Mouse (Mus musculus) frontal cortex, postnatal 25 days (tissue): ENCODE data around the gene Oat.

ENCODE experiments used
- DNase-seq, 2 experiments: peaks; one replicate each; pipeline ENCODE4 v3.0.0; 2022; ENCODE audit warnings: low spot score in 2 of 2

The Oat gene

DNA sequence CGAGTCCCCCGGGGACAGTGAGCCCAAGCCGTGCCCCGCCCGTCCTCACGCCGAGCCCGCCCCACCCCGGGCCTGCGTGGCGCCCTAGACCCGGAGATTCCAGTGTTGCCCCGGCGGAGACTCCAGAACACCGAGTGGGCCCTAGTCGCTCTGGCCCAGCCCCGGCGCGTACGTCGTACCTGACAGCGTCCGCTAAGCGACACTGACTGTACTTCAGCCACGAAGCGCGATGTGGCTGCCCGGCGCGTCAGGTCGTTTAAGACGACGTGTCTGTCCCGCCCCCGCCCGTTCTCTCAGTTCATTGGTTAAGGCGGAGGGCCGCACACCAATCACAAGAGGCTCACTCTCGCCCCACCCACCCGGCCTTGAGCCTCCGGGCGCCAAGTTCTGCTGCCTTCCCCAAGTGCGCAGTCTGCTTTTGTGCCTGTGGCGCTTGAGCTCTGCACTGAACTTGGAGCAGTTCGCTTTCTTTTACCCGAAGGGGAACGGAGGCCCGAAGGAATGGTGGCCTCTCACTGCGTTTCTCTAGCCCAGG lies at the start of gene Oat:
Gene Oat, minus strand, starts transcription at position 283 of the 535 bp plus-strand sequence.
- peak; percentile 82 to 87 for DNase-seq

- DNase-seq, result no peak
Measured at GRCm38 (mm10) chr7:132624161-132624560, 48.0 kb upstream of the Oat start.

- no peak for DNase-seq
Measured at GRCm38 (mm10) chr7:132619975-132620918, 44.0 kb upstream of the Oat start.

GRCm38 (mm10) chr7:132619549-132619948 lies 43.4 kb upstream of the Oat start:
- no peak for DNase-seq

DNA sequence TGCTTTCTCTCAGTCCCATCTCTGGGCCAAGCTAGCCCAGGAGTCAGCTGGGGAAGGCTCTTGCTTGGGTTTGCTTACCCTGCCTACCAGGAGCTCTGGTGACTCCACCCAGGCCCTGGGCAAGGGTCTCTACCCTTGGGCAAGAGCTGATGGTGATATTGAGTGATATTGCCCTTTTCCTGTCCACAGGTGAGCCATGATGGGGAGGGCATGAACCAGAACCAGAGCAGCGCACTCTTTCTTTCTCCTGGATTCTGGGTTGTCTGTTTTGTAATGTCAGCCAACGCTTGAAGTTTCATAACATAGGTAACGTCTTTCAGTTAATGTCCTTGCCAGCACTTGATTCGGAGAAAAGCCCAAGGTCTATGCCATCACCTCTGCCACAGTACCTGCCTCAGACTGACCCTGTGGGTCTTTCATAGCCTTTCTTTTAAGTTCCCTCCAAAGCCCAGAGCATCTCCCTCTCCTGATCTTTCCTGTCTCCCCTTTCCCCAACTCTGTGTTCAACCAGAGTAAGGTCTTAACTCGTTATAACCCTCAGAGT lies 40.9 kb upstream of the Oat start:
- DNase-seq, result no peak

- DNase-seq, result no peak
Measured at GRCm38 (mm10) chr7:132616391-132616790, 40.2 kb upstream of the Oat start.

- no peak for DNase-seq
Measured at GRCm38 (mm10) chr7:132615346-132615745, 39.1 kb upstream of the Oat start.

GRCm38 (mm10) chr7:132611530-132611929 lies 35.3 kb upstream of the Oat start:
- DNase-seq, result no peak

DNA sequence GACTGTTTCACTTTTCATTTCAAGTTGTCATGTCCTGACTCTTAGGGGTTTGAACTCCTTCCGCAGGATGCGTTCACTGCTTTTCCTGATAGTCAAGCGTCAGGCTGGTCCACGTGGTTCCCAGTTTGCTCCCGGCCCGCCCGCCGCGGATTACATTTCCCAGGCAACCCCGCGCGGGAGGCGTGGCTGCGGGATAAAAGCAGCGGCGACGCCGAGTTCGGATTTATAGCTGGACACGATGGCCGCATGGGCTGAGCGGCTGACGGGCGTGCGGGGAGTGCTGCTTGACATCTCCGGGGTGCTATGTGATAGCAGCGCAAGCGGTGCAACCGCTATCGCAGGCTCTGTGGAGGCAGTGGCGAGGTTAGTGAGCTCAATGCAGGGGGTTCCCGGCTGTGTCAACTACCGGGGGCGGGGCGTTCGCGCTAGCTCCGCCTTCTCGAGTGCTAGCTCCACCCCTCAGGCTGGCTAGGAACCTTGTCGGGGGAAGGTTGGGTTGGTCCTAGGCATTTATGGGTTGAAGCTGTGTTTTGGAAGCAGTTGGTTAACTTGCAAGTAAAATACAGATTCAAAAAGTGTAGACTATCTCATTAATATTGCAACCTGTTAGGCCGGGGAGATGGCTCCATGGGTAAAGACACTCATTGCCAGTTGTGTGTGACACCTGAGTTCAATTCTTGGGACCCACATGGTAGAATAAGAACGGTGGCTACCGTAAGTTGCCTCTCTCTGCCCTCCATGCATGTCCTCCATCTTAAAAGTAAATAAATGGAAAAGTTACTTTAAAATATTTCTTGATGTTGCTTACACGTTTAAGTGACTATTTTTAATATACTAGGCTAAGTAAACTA lies 34.5 kb upstream of the Oat start, which contains the start of gene Lhpp:
Gene Lhpp, plus strand, starts transcription at position 171 of the 851 bp plus-strand sequence.
- DNase-seq, result peak; percentile 71 to 72

GRCm38 (mm10) chr7:132608316-132609020 lies 32.3 kb upstream of the Oat start:
- DNase-seq, result no peak

DNA sequence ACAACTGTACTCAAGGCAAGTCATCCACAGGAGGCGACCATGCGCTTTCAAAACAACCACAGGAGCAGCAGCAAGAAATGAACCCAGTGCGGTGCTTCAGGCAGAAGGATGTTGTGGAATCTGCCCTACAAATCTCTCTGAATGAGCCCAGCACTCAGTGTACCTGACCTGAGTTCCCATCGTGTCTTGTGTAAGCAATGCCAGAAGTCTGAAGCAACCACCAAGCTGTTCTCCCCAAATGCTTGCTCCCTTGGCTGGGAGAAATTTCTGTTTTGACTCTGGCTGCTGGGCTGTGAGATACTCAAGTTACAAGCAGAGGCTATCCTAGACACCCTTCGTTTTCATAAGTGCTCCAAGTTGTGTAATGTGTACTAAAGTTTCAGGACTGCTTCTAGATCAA lies 29.5 kb upstream of the Oat start:
- DNase-seq, result no peak

DNA sequence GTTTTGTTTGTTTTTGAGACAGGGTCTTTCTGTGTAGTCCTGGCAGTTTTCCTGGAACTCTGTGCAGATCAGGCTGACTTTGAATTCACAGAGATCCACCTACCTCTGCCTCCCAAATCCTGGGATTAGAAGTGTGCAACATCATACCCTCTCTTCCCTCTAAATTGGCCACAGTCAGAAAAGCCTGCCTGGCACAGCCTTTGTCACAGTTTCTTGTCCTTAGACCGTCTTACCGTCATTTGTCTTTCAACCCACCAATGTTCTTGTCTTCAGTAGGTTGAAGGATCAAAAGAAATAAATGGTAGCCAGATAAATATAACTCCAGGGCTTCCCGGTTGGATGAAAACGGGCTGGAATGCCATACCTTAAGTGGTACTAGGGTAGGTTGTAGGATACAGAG lies 28.5 kb upstream of the Oat start:
- no peak for DNase-seq

GRCm38 (mm10) chr7:132600926-132601325 lies 24.7 kb upstream of the Oat start:
- DNase-seq, result no peak

DNA sequence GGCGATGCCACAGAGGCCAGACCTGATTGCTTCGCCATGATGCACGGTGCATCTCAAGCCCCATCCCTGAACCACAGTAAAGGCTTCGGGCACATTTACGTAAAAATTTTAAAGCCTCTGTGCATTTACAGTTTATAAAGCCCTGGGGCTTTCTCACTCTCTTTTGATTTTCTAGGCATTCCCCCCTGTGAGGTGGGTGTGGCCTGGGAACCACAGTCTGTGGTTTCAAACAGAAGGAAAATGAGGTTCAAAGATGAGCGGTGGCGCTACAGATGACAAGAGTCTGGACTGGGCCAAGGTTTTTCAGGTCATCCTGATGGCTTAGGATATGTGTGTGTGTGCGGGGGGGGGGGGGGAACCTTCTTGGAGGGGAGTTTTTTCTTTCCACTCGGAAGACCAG lies 23.8 kb upstream of the Oat start:
- no peak for DNase-seq

DNA sequence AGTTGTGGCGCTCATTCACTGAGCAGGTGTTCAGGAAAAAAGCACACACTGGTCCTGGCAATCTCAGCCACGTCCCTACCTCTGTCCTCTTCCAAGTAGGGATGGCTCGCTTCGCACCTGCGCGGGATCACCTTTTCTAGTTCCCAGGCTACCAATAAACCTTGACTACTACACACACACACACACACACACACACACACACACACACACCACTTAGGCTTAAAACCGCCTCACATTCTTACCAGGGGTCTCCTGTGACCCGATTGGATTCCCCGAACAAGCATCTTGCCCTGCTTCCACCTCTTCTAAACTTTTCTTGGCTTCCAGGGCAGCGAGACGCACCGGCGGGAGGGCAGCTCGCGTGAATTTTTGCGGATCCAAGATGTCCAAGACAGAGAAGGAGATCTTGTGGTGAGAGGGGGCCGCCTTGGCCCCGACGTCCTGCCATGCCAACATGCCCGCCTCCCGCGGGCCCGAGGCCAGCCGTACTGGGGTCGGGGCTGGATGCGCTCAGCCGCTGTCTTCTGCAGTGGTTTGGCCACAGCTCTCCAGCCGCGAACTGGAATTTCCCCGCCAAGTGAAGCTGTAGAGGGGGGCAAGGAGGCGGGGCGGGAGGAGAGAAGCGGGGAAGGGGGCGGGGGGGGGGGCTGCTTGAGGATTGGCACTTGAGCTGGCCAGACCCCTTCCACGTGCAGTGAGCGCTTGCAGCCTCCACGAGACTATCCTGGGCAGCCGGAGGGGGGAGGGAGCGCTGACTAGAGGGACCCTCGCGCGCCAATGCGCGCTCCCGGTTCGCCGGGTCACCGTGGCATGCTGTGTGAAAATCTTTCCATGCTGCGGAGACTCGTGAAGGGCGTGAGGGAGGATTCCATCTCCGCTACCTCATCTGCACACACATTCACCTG lies 23.1 kb upstream of the Oat start, which contains the start of gene Nkx1-2:
Gene Nkx1-2, minus strand, starts transcription at position 567 of the 905 bp plus-strand sequence.
- no peak for DNase-seq

- DNase-seq, result no peak
Measured at GRCm38 (mm10) chr7:132597251-132598041, 21.2 kb upstream of the Oat start.

- DNase-seq, result no peak
Measured at GRCm38 (mm10) chr7:132596557-132597250, 20.5 kb upstream of the Oat start.

DNA sequence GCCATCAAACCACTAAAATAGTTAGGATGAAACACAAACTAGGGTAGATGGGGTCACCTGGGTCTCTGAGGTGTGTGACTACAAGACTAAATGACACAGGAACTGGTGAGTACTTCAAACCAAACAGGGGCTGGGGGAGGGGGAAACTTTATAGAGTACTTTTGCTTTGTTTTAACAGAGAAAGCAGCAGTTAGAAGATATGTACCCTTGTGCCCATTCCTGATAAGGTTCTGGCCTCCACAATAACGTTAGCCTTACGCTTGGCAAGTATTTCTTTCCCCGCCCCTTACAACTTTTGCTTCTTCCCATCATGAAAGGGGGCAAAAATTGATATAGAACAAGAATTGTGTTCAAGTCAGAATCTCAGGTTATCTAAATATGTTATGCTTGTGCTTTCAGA lies 19.6 kb upstream of the Oat start:
- no peak for DNase-seq

DNA sequence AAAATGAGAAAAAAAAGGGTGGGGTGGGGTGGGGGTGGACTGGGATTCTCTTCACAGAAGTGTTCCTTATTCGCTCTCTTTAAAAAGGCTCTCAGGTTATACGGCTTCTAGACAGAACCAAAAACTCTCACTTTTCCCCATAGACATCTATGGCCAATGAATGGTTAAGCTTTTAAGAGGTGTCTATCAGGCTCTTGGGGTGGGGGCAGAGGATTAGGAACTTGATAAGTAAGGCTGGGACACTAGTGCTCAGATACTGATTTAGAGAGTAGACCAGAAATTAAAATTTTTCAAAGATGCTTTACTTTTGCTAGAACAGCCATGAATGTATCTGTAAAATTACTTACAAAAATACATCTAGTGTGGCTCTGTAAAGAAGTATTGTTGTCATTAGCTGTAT lies 18.1 kb upstream of the Oat start:
- no peak for DNase-seq
